32 mouse cellular contexts compared by ENCODE assay signal in genomic region chr11:11414188-11414587, GRCm38 (mm10). TPM values are rescaled to one million over a fixed set of nuclear protein-coding genes. Genes with fewer than 3 reads are reported as not detected.
"Had no signal": no experiment of that assay in that cellular context is flagged by ENCODE, and none has a peak within 500 bp of the region (broad histone marks: within the 10 kb centered on the region; RNA-seq: fewer than 3 reads in every experiment).

No protein-coding gene starts in this region.

- H3K27me3 ChIP-seq: limb, embryonic 12.5 days; limb, embryonic 13.5 days; limb, embryonic 15.5 days; liver, embryonic 12.5 days; liver, embryonic 13.5 days; liver, embryonic 15.5 days; lung, embryonic 15.5 days; megakaryocyte, embryonic 14.5 days; midbrain, embryonic 12.5 days; midbrain, embryonic 13.5 days; midbrain, embryonic 15.5 days had no signal

- H3K4me1 ChIP-seq: limb, embryonic 10.5 days; limb, embryonic 12.5 days; limb, embryonic 13.5 days; limb, embryonic 15.5 days; liver, embryonic 12.5 days; liver, embryonic 13.5 days; liver, embryonic 15.5 days; lung, embryonic 15.5 days; midbrain, embryonic 10.5 days; midbrain, embryonic 12.5 days; midbrain, embryonic 13.5 days; midbrain, embryonic 15.5 days had no signal

- H3K36me3 ChIP-seq: limb, embryonic 10.5 days; limb, embryonic 12.5 days; limb, embryonic 13.5 days; limb, embryonic 15.5 days; liver, embryonic 12.5 days; liver, embryonic 13.5 days; liver, embryonic 15.5 days; lung, embryonic 15.5 days; midbrain, embryonic 10.5 days; midbrain, embryonic 12.5 days; midbrain, embryonic 13.5 days; midbrain, embryonic 15.5 days had no signal

- H3K9me3 ChIP-seq: limb, embryonic 10.5 days; limb, embryonic 12.5 days; limb, embryonic 13.5 days; limb, embryonic 15.5 days; liver, embryonic 12.5 days; liver, embryonic 13.5 days; liver, embryonic 15.5 days; lung, embryonic 15.5 days; megakaryocyte, embryonic 14.5 days; midbrain, embryonic 10.5 days; midbrain, embryonic 12.5 days; midbrain, embryonic 13.5 days; midbrain, embryonic 15.5 days had no signal

- H3K27ac ChIP-seq: limb, embryonic 10.5 days; limb, embryonic 12.5 days; limb, embryonic 13.5 days; limb, embryonic 15.5 days; liver, embryonic 12.5 days; liver, embryonic 13.5 days; liver, embryonic 14.5 days; liver, embryonic 15.5 days; lung, embryonic 15.5 days; macrophage; midbrain, embryonic 10.5 days; midbrain, embryonic 12.5 days; midbrain, embryonic 13.5 days; midbrain, embryonic 15.5 days had no signal

- H3K4me2 ChIP-seq: limb, embryonic 12.5 days; limb, embryonic 13.5 days; limb, embryonic 15.5 days; liver, embryonic 11.5 days; liver, embryonic 12.5 days; liver, embryonic 13.5 days; liver, embryonic 15.5 days; lung, embryonic 14.5 days; lung, embryonic 15.5 days; midbrain, embryonic 11.5 days; midbrain, embryonic 12.5 days; midbrain, embryonic 13.5 days; midbrain, embryonic 15.5 days had no signal

- DNase-seq: left cerebral cortex, postnatal 4 days; liver; liver, embryonic 13.5 days; liver, postnatal 0 days; lung, adult 18-20 months; lung, adult 2 months; lung, embryonic 14.5 days; lung, postnatal 10 days; lung, postnatal 14 days; lung, postnatal 36 days; lung, postnatal 4 days; midbrain, embryonic 14.5 days had no signal

- ATAC-seq: liver, embryonic 12.5 days; liver, postnatal 0 days; lung, postnatal 0 days; midbrain, embryonic 13.5 days; midbrain, embryonic 15.5 days; midbrain, embryonic 16.5 days had no signal

- H3K4me3 ChIP-seq: limb, embryonic 10.5 days; limb, embryonic 12.5 days; limb, embryonic 13.5 days; limb, embryonic 15.5 days; liver, embryonic 12.5 days; liver, embryonic 13.5 days; liver, embryonic 15.5 days; lung, embryonic 15.5 days; megakaryocyte, embryonic 14.5 days; midbrain, embryonic 10.5 days; midbrain, embryonic 12.5 days; midbrain, embryonic 13.5 days; midbrain, embryonic 15.5 days; myocyte had no signal

- H3K9ac ChIP-seq: limb, embryonic 12.5 days; limb, embryonic 13.5 days; limb, embryonic 15.5 days; liver, embryonic 12.5 days; liver, embryonic 13.5 days; liver, embryonic 14.5 days; liver, embryonic 15.5 days; liver, postnatal 0 days; lung, embryonic 14.5 days; lung, embryonic 15.5 days; midbrain, embryonic 12.5 days; midbrain, embryonic 13.5 days; midbrain, embryonic 15.5 days had no signal

RNA-seq across cellular contexts. Expression of gene Spata48, which starts 47.7 kb away (rescaled TPM):
- total RNA-seq: liver, adult 2 months had no signal
- polyA plus RNA-seq: liver, adult 2 months; myocyte had no signal

RNA-seq across cellular contexts. Expression of gene Zpbp, which starts 48.0 kb away (rescaled TPM):
- polyA plus RNA-seq: myocyte had no signal
